Mouse (Mus musculus) hindbrain, embryonic 14.5 days (tissue): Measurements from ENCODE around the gene Clec12b. TPM values are rescaled to one million over a fixed set of nuclear protein-coding genes. Genes with fewer than 3 reads are reported as not detected.
"Not testable (repeated sequence)": the region's sequence is repeated elsewhere in the genome, so short reads cannot be mapped to it uniquely, and the experiment has no call there.

Source experiments
- ATAC-seq: fragments of 200-750 bp; cut with Nextera tagmentation; 2 replicates; pipeline ENCODE4 v1.8.0; 2017; ENCODE audit warnings: moderate number of reproducible peaks, mild to moderate bottlenecking, moderate TSS enrichment, moderate library complexity; ENCODE audit not compliant: low FRiP score
- DNase-seq: peaks from one replicate; pipeline ENCODE4 v3.0.0-alpha.2; 2015; ENCODE audit warnings: low spot score
- H3K27ac ChIP-seq: fragments of 300-500 bp; sonication (generic); 2 replicates; pipeline ENCODE4 v1.5.1; 2014; ENCODE audit warnings: mild to moderate bottlenecking, moderate library complexity
- H3K27me3 ChIP-seq: fragments of 300-500 bp; sonication (generic); 2 replicates; pipeline ENCODE4 v1.6.1; 2014; ENCODE audit warnings: mild to moderate bottlenecking, low read length, mixed read lengths; ENCODE audit not compliant: control insufficient read depth, insufficient read depth
- H3K36me3 ChIP-seq: fragments of 300-500 bp; sonication (generic); replicated peaks from 2 replicates; pipeline ENCODE4 v1.6.1; 2014; ENCODE audit not compliant: control insufficient read depth, insufficient read depth
- H3K4me1 ChIP-seq: fragments of 300-500 bp; sonication (generic); replicated peaks from 2 replicates; pipeline ENCODE4 v1.6.1; 2014; ENCODE audit warnings: antibody characterized with exemption, low read length, mixed read lengths; ENCODE audit not compliant: control insufficient read depth, insufficient read depth
- H3K4me2 ChIP-seq: fragments of 300-500 bp; sonication (generic); replicated peaks from 2 replicates; pipeline ENCODE4 v1.6.1; 2014; ENCODE audit warnings: mild to moderate bottlenecking, moderate library complexity
- H3K4me3 ChIP-seq: fragments of 300-500 bp; sonication (generic); replicated peaks from 2 replicates; pipeline ENCODE4 v1.5.1; 2014; ENCODE audit warnings: mild to moderate bottlenecking, low read length
- H3K9ac ChIP-seq: fragments of 300-500 bp; sonication (generic); 2 replicates; pipeline ENCODE4 v1.6.1; 2014
- H3K9me3 ChIP-seq: fragments of 300-500 bp; sonication (generic); 2 replicates; pipeline ENCODE4 v1.6.1; 2016; ENCODE audit warnings: low read length; ENCODE audit not compliant: control insufficient read depth
- WGBS: fragments of 180-500 bp; shearing (Covaris S2); extraction: QIAGEN DNeasy Blood & Tissue Kit; methylation state at CpG from one replicate; pipeline ENCODE4 v1.1.7; 2014; 5-methylcytosine and 5-hydroxymethylcytosine counted together
- polyA plus RNA-seq: library from polyadenylated mRNA; unstranded; fragments of >200 nt; fragmentation: Nextera tagmentation; extraction: Ambion mirVana; gene quantifications from 2 replicates; pipeline ENCODE4 v1.2.1, GENCODE M21; 2014

The Clec12b gene
- polyA plus RNA-seq, 1 experiment from 2014 or later, result 0.41 TPM

DNA sequence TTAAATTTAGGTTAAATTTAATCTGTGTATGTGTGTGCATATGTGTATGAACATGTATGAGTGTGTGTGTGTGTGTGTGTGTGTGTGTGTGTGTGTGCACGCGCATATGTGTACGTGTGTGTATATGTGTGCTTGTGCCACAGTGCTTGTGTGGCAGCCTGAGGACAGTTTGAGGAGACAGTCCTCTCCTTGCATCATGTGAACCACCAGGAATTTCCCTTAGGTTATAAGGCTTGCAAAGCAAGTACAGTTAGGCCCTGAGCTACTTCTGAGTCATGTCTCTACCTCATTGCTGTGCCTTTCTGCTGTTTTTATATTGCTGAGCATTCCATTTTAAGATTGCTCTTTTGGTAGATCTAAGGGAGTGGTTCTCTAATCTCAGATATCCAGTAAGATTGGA, 34.6 kb downstream of the Clec12b start:
- 98% methylated on average over 3 of the region's 3 CpGs for WGBS
- H3K9me3 ChIP-seq, result no peaks in the 10 kb centered on the region
- DNase-seq, result no peak

GRCm38 (mm10) chr6:129349524-129350352, 35.9 kb downstream of the Clec12b start:
- DNase-seq, result no peak
- Histone ChIP-seq H3K27ac (no peak overlapping the region), H3K4me3 (no peak overlapping the region), H3K4me1 (no peaks in the 10 kb centered on the region), H3K9me3 (no peaks in the 10 kb centered on the region), H3K27me3 (no peaks in the 10 kb centered on the region), H3K4me2 (no peak overlapping the region), H3K36me3 (no peaks in the 10 kb centered on the region), H3K9ac (no peak overlapping the region)
- WGBS, result 59% methylated on average over 4 of the region's 4 CpGs
- ATAC-seq, result no peak

More for the DNA sequence above, 34.6 kb downstream of the Clec12b start:
- Histone ChIP-seq H3K36me3 (no peaks in the 10 kb centered on the region), H3K4me1 (no peaks in the 10 kb centered on the region), H3K27me3 (no peaks in the 10 kb centered on the region), H3K4me3 (no peak overlapping the region), H3K4me2 (no peak overlapping the region), H3K9ac (no peak overlapping the region), H3K27ac (no peak overlapping the region)
- ATAC-seq, result no peak

DNA sequence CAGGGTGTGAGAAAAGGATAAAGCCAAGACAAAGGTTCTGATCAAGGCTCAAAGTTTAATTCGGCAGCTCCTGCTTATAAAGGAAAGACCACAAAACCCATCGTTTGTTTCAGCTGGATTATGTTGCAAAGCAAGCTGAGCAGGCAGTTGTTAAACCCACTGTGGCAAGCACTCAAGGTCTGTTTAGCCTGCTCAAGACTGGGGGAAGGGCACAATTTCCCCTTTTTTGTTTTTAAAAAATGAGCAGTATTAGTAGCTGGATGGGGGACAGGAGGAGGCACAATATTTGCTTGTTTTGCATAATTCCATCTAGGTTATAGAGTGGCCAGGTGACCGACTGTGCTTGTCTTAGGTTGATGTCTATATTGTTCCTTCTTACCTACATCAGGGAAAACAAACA, 41.3 kb downstream of the Clec12b start:
- Histone ChIP-seq H3K9ac (no peak overlapping the region), H3K4me1 (no peaks in the 10 kb centered on the region)
- 87% methylated on average over 3 of the region's 3 CpGs for WGBS

DNA sequence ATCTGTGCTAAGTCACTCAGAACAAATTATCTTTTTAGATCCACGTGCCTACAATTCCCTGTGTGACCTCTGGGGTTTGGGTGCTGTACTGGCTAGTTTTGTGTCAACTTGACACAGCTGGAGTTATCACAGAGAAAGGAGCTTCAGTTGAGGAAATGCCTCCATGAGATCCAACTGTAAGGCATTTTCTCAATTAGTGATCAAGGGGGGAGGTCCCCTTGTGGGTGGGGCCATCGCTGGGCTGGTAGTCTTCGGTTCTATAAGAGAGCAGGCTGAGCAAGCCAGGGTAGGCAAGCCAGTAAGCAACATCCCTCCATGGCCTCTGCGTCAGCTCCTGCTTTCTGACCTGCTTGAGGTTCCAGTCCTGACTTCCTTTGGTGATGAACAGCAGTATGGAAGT, 43.3 kb downstream of the Clec12b start, which contains the start of gene Clec12a:
TSS of gene Clec12a (plus strand) at position 301 of the 400 bp plus-strand sequence.
- H3K27ac ChIP-seq, result not testable (repeated sequence)
- WGBS, result 79% methylated on average over 4 of the region's 4 CpGs

More for the DNA sequence above, 41.3 kb downstream of the Clec12b start:
- H3K27me3 ChIP-seq, result no peaks in the 10 kb centered on the region
- no peak overlapping the region for H3K4me3 ChIP-seq
- no peak overlapping the region for H3K4me2 ChIP-seq
- H3K9me3 ChIP-seq, result no peaks in the 10 kb centered on the region
- no peak for ATAC-seq
- DNase-seq, result no peak
- no peaks in the 10 kb centered on the region for H3K36me3 ChIP-seq
- no peak overlapping the region for H3K27ac ChIP-seq

DNA sequence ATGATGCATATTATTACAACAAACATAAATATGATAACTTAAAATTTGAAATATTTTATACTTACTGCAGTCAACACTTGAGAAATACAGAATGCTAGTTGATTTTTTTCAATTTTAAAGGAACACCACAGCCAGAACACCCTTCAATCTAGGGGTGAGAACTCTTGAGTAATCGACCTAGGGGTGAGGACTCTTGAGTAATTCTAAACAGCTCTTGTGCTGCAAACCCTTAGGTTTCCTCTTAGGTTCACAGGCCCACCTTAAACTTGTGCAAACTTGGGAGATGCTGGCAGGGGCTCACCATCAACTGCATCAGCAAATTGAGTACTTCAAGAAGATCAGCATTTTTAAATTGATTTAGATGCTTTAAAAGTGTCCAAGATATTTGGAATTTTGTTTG, 47.9 kb downstream of the Clec12b start:
- 94% methylated on average over 1 of the region's 1 CpGs for WGBS
- H3K9ac ChIP-seq, result no peak overlapping the region
- no peaks in the 10 kb centered on the region for H3K4me1 ChIP-seq

More for the DNA sequence above, 43.3 kb downstream of the Clec12b start, which contains the start of gene Clec12a:
- H3K36me3 ChIP-seq, H3K4me1 ChIP-seq, H3K4me2 ChIP-seq, H3K4me3 ChIP-seq, H3K27me3 ChIP-seq, H3K9me3 ChIP-seq, ATAC-seq, DNase-seq, H3K9ac ChIP-seq: not testable (repeated sequence)

GRCm38 (mm10) chr6:129333674-129334078, 52.0 kb downstream of the Clec12b start:
- Histone ChIP-seq H3K36me3 (no peaks in the 10 kb centered on the region), H3K4me3 (no peak overlapping the region), H3K4me1 (no peaks in the 10 kb centered on the region), H3K9me3 (no peaks in the 10 kb centered on the region), H3K9ac (no peak overlapping the region), H3K4me2 (peak overlapping the region; percentile 33; the same call in 1 of the 2 replicates), H3K27me3 (no peaks in the 10 kb centered on the region), H3K27ac (no peak overlapping the region)
- peak; percentile 90 for ATAC-seq
- peak; percentile 72 for DNase-seq
- WGBS, result 23% methylated on average over 11 of the region's 11 CpGs

More for the DNA sequence above, 47.9 kb downstream of the Clec12b start:
- Histone ChIP-seq H3K9me3 (no peaks in the 10 kb centered on the region), H3K4me3 (no peak overlapping the region), H3K36me3 (no peaks in the 10 kb centered on the region), H3K4me2 (no peak overlapping the region), H3K27ac (no peak overlapping the region), H3K27me3 (no peaks in the 10 kb centered on the region)
- ATAC-seq (no peak), DNase-seq (no peak)

GRCm38 (mm10) chr6:129331610-129332009, 54.1 kb downstream of the Clec12b start, which contains the start of gene 4922502D21Rik:
TSS of gene 4922502D21Rik (minus strand) at chr6:129331796.
- 57% methylated on average over 11 of the region's 11 CpGs for WGBS
- DNase-seq (no peak), ATAC-seq (no peak)
- Histone ChIP-seq H3K4me1 (no peaks in the 10 kb centered on the region), H3K9ac (no peak within 1 kb of the TSS), H3K36me3 (no peaks in the 10 kb centered on the region), H3K27me3 (no peaks in the 10 kb centered on the region), H3K9me3 (no peaks in the 10 kb centered on the region), H3K27ac (no peak within 1 kb of the TSS), H3K4me2 (no peak within 1 kb of the TSS), H3K4me3 (no peak within 1 kb of the TSS)

GRCm38 (mm10) chr6:129326568-129327150, 59.0 kb downstream of the Clec12b start:
- no peak for ATAC-seq
- no peak overlapping the region for H3K4me2 ChIP-seq

DNA sequence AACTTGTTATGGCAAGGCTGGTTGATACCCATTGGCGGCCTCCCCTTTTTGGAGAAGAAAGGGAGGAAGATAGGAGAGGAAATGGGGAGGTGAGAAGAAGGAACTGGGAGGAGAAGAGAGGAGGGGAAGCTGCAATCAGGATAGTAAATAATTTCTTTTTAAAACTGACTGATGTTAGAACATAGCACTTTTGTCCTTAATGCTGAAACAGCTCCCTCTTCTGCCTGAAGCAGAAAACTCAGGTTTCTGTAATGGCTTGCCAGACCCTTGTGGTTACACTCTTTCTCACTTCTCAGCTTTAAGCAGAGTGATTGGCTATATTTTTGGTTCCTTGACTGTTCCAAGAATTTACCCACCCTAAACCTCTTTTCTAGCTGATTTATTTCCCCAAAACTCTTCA, 59.7 kb downstream of the Clec12b start:
- H3K4me2 ChIP-seq, result no peak overlapping the region
- ATAC-seq, result no peak
- 83% methylated on average over 1 of the region's 1 CpGs for WGBS

More at GRCm38 (mm10) chr6:129326568-129327150, 59.0 kb downstream of the Clec12b start:
- no peaks in the 10 kb centered on the region for H3K27me3 ChIP-seq
- no peaks in the 10 kb centered on the region for H3K4me1 ChIP-seq
- H3K9me3 ChIP-seq, result no peaks in the 10 kb centered on the region
- no peak overlapping the region for H3K9ac ChIP-seq
- H3K27ac ChIP-seq, result no peak overlapping the region
- H3K36me3 ChIP-seq, result no peaks in the 10 kb centered on the region
- 76% methylated on average over 13 of the region's 13 CpGs for WGBS
- H3K4me3 ChIP-seq, result no peak overlapping the region
- DNase-seq, result peak; percentile 32

More for the DNA sequence above, 59.7 kb downstream of the Clec12b start:
- H3K27ac ChIP-seq, result no peak overlapping the region
- H3K4me3 ChIP-seq, result no peak overlapping the region
- no peak for DNase-seq
- H3K27me3 ChIP-seq, result no peaks in the 10 kb centered on the region
- no peak overlapping the region for H3K9ac ChIP-seq
- H3K9me3 ChIP-seq, result no peaks in the 10 kb centered on the region
- H3K4me1 ChIP-seq, result no peaks in the 10 kb centered on the region
- H3K36me3 ChIP-seq, result no peaks in the 10 kb centered on the region
